Mouse (Mus musculus) lung, postnatal 25 days (tissue): ENCODE data around the gene Amfr.

Source experiments
- DNase-seq: peaks from one replicate; pipeline ENCODE4 v3.0.0; 2022; ENCODE audit warnings: low spot score

Amfr gene

GRCm38 (mm10) chr8:94012013-94012951, at the start of gene Amfr:
TSS of gene Amfr (minus strand) at chr8:94012842.
- peak; percentile 59 for DNase-seq

GRCm38 (mm10) chr8:94057157-94057854, 44.7 kb upstream of the Amfr start:
- peak; percentile 37 for DNase-seq

- no peak for DNase-seq
Observed at GRCm38 (mm10) chr8:94052696-94053095, 40.1 kb upstream of the Amfr start.

- no peak for DNase-seq
Observed at GRCm38 (mm10) chr8:94047845-94048244, 35.2 kb upstream of the Amfr start.

GRCm38 (mm10) chr8:94037806-94038205, 25.2 kb upstream of the Amfr start:
- peak; percentile 38 for DNase-seq

GRCm38 (mm10) chr8:94036944-94037524, 24.4 kb upstream of the Amfr start, which contains the start of the genes Nudt21 and Ogfod1:
TSS of gene Nudt21 (minus strand) at chr8:94037031.
TSS of gene Ogfod1 (plus strand) at chr8:94037198.
- peak; percentile 97 for DNase-seq

- peak; percentile 30 for DNase-seq
Observed at GRCm38 (mm10) chr8:94036541-94036940, 23.9 kb upstream of the Amfr start.

- no peak for DNase-seq
Observed at GRCm38 (mm10) chr8:94035200-94035599, 22.6 kb upstream of the Amfr start.

GRCm38 (mm10) chr8:94033601-94034000, 21.0 kb upstream of the Amfr start:
- no peak for DNase-seq

GRCm38 (mm10) chr8:94029701-94030100, 17.1 kb upstream of the Amfr start:
- DNase-seq: no peak

GRCm38 (mm10) chr8:94023916-94024315, 11.3 kb upstream of the Amfr start:
- DNase-seq: no peak

GRCm38 (mm10) chr8:94013026-94013612, 477 bp upstream of the Amfr start:
- no peak for DNase-seq

GRCm38 (mm10) chr8:94011076-94012012, 1.3 kb downstream of the Amfr start:
- DNase-seq: no peak

GRCm38 (mm10) chr8:94010101-94010705, 2.4 kb downstream of the Amfr start:
- no peak for DNase-seq

- no peak for DNase-seq
Observed at GRCm38 (mm10) chr8:94009243-94009845, 3.3 kb downstream of the Amfr start.

- DNase-seq: no peak
Observed at GRCm38 (mm10) chr8:94004139-94004538, 8.5 kb downstream of the Amfr start.

GRCm38 (mm10) chr8:93998961-93999360, 13.7 kb downstream of the Amfr start:
- no peak for DNase-seq

- DNase-seq: no peak
Observed at GRCm38 (mm10) chr8:93989739-93990138, 22.9 kb downstream of the Amfr start.

GRCm38 (mm10) chr8:93984731-93985130, 27.9 kb downstream of the Amfr start:
- no peak for DNase-seq

GRCm38 (mm10) chr8:93983827-93984226, 28.8 kb downstream of the Amfr start:
- DNase-seq: no peak
